Mouse (Mus musculus) hematopoietic stem cell, adult 5-6 weeks (primary cell): ENCODE results near the gene Pkig. TPM values are rescaled to one million over a fixed set of nuclear protein-coding genes. Genes with fewer than 3 reads are reported as not detected.
"Not testable (repeated sequence)": the region's sequence is repeated elsewhere in the genome, so short reads cannot be mapped to it uniquely, and the experiment has no call there.

ENCODE experiments used
- ATAC-seq, 2 experiments: fragments of 125-278 bp in 1 of 2; replicated peaks in 1 of 2; 2 replicates each; pipeline ENCODE4 v1.8.0; 2016 to 2017; ENCODE audit warnings: inconsistent platforms in 2 of 2, mild to moderate bottlenecking in 2 of 2, moderate number of reproducible peaks in 2 of 2, low read depth in 1 of 2, moderate TSS enrichment in 1 of 2; ENCODE audit not compliant: low FRiP score in 2 of 2, poor library complexity in 2 of 2, severe bottlenecking in 2 of 2, insufficient read depth in 1 of 2, low TSS enrichment in 1 of 2
- total RNA-seq: library from RNA; stranded (forward); fragments of 172-1452, 232-1000 nt; gene quantifications from 2 replicates; pipeline ENCODE4 v1.2.3, GENCODE M21; 2017

Pkig gene
- total RNA-seq, 1 experiment from 2014 or later = 30.6 TPM

DNA sequence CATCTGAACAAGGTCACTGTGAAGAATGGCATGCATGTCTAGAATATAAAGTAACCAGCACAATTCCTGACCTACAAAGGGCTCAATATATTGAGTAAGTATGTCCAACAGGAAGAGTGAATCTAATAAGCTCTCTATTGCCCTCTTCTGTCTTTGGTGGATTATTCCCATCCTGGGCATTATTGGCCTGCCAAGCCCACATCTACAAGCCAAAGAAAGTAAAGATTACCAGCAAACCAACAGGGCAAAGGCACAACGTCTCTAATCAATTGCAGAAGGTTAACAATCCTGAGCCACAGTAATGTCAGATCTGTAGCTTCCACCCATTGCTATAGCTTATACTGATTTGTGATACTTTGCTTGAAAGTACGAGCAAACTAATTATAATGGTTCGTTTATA lies 17.7 kb upstream of the Pkig start:
- ATAC-seq = no peak

DNA sequence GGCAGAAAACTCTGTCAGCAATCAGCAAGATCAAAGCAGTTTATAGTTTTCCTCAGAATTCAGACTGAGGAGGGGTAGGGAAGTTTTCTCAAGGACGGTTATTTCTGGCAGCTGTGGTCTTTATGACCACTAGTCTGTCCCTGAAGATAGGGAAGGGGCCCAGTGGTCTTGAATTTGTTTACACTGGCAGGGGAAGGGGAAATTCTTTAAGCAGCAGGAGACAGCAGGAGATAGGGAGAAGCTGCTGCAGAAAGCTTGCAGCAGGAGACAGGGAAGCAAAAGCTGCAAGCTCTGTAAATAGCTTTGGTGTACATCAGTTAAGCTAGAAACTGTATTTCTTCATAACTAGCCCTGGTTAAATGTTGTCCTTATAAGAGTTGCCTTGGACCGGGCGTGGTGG lies 16.5 kb upstream of the Pkig start:
- no peak for ATAC-seq

DNA sequence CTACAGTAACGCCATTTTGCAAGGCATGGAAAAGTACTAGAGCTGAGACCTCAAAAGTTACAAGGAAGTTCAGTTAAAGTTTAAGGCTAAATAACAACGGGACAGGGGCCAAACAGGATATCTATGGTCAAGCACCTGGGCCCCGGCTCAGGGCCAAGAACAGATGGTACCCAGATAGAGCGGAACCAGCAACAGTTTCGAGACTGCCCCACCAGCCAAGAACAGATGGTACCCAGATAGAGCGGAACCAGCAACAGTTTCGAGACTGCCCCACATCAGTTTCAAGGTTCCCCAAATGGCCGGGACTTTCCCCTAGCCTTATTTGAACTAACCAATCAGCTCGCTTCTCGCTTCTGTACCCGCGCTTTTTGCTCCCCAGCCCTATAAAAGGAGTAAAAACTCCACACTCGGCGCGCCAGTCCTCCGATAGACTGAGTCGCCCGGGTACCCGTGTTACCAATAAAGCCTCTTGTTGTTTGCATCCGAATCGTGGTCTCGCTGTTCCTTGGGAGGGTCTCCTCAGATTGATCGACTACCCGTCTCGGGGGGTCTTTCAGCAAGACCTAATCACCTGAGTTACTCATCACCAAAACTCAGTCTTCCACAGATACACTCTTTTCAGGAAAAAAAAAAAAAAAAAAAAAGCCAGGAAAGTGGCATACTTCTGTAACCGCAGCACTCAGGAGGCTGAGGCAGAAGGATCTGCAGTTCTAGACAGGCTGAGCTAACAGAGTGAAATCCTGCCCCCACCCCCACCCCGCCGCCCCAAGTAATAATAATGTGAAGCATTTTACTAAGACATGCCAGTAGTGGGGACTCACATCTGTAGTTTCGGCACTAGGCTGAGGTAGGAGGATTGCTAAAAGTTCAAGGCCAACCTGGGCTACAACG lies 15.3 kb upstream of the Pkig start:
- peak; percentile 66 to 69 for ATAC-seq

DNA sequence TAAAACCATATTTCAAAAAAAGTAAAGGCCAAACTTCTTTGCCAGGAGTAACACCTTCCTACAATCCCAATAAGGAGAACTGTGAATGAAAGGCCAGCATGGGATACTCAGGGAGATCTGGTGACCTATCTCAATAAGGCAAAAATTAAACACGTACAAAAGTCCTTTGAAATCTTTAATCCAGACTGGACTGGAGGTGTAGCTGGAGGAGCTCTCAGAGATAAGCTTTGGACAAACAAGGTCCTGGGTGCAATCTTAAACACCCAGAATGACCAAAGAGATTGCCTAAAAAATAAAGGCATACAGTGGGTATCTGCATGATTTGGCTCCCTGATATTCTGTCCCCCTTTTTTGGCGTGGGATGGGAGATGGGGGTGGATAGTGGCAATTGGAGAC lies 14.6 kb upstream of the Pkig start:
- ATAC-seq = no peak

DNA sequence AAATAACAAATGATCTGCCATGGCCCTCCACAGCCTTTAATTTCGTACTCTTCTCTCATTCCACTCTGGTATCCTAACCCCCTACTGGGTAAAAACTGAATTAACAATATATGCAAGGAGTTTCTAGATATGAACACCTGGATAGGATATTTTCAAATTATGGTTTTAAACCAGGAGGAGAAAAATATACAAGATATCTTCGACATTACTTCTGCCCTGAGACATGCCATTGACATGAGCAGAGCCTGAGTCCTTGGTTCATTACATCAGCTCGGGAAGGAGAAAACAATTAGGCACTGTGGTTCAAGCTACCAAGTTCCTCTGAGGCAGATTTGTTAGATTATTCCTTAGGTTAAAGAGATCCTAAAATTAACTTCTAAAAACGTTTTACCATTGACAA lies 14.1 kb upstream of the Pkig start:
- no peak for ATAC-seq

DNA sequence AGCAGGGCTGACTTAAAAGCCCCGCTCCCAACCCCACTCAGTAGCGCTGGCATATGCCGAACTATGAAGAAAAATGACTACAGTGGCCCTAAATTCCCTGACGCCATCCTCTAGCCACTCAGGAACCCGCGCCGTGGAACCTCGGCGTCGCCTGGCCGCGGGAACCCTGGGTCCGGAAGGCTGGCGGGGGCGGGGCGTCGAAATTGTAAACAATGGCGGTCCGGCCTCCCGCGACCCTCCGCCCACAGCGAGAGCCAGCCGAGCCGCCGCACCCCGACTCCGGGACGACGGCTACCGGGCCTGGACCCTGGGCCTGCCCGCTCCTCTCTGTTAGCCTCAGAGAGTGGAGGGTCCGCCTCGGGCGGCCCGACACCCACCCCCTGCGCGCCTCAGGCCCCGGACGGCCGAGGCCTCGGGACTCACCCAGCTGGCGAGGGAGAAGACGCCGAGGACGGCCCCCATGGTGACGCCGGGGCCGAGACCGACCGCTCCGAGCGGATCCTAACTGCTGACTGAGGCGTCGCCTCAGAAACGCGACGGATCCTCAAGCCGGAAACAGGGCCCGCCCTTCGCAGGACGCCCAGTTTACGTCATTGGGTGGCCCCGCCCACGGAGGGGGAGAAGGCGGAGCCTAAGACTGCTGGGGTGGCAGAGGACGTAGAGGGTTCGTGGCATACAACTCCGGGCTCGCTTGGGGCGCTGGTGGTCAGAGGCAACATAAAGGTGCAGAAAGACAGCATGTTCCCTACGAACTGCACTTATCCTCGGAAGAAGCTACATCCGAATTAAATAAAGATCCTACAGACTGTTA lies 13.4 kb upstream of the Pkig start, which contains the start of gene Serinc3:
Gene Serinc3, minus strand, starts transcription at position 557 of the 811 bp plus-strand sequence.
- ATAC-seq = peak; percentile 87

DNA sequence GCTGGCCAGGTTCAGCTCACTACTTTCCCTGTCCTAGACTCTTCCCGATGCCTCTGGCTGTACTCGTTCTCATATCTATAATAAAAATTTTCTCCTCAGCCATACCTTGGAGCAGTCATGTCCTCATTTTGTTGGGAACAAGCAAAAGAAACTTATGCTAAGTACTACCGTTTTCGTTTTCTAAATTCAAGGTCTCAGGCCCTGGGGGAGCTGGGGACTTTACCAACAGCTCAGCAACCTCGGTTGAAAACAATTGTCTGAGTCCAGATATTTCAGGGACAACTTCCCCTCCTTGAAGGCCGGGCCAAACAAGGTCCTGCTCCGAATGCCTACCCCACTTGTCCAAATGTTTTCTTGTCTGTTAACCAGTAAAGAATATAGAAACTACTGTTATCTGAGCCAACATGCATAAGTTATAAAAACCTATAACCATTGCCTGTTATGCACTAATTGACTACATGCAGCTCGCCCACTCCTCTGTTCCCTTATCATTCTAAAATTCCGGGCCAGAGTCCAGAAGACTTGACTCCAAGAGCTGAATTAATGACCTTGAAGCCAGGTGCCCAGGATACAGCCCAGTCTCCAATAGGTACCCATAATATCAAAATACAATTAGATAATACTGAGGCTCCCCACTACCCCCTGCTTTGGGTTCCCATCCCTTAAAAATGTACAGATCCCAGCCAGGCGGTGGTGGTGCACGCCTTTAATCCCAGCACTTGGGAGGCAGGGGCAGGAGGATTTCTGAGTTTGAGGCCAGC lies 12.3 kb upstream of the Pkig start:
- ATAC-seq = no peak

DNA sequence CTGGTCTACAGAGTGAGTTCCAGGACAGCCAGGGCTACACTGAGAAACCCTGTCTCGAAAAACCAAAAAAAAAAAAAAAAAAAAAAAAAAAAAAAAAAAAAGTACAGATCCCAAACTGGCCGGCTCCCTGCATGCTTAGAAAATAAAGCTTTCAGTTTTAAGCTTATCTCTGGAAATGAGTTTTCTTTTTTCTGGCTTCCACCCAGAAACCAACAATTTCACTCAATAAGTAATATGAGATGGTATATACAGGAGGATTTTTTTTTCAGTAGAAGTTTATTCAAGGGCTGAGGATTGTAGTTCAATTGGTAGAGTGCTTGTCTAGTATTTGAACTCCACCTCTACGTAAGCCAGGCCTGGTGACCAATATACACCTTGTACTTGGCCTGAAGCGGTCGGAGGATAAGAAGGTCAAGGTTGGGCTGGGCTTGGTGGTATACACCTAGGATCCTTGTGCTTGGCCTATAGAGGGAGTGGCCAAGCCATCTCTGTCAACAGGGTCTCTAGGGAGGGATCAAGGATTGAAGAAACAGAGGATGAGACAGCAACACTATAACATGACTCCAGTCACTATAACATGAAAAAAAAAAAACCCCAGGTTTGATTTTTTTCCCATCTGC lies 11.6 kb upstream of the Pkig start:
- no peak for ATAC-seq

DNA sequence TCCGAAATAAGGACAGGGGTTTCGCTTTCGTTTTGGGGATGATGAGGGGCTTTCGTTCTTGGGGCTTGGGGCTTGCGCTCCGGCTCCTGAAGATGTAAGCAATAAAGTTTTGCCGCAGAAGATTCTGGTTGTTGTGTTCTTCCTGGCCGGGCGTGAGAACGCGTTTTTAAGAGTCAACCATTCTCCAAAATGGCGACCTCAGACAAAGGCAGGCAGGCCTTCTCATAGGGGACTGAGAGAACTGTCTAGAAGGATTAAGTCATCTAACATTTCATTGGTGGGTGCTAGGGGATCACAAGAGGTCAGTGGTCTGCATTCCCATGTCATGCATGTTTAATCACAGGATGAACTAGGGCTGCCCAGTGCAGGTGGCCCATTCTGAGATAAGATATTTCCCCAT lies 2.5 kb upstream of the Pkig start:
- ATAC-seq = not testable (repeated sequence)

DNA sequence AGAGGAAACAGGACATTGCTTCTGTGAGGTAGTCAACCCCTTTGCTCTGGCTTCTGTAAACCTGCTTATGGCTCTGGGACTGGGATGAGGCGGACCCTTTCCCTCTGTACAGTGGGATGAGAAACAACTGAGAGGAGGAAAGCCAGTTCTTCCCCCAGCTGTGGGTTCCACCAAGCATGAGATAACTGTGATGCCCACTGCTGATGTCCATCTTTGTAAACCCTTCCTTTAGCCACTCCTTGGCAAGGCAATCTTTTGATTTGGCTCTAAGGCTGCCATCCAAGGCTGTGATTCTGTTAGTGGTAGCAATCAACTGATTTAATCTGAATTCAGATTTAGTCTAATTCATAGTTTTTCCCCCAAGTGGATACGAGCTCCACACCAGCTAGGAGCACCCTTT lies 700 bp upstream of the Pkig start:
- no peak for ATAC-seq

DNA sequence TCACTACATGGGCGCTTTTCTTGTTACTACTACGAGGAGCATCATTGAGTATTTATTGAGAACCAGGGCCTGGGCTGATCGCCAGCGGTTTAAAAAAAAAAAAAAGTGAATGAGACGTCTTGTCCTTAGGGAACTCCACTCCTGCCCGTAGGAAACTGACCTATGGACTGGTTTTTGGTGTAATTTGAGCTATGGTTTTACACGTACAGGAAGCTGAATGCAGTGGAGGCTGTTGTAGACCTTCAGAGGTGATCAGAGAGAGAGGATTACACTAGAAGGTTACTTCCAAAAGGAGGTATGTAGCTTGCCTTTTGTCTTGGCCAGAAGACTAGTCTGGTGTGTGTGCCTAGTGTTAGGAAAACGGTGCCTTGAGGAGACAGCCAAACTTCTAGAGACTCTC lies 755 bp downstream of the Pkig start:
- no peak for ATAC-seq

DNA sequence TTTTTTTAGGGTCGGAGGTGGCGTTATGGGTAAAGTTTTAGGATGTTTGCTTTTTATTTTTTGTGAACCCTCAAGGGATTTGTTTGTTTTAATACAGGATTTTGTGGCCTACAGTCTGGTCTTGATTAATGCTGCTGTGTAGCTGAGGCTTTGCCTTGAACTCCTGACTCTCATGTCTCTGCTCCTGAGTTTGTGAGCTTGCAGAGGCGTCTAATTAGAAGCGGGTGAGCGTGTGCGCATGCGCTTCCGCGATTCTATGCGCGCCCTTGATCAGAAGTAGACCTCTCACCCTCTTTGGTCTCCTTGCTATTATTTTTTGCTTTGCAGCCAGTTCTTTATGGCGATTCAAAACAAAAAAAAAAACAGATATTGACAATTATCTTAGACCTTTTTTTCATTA lies 1.2 kb downstream of the Pkig start:
- no peak for ATAC-seq

DNA sequence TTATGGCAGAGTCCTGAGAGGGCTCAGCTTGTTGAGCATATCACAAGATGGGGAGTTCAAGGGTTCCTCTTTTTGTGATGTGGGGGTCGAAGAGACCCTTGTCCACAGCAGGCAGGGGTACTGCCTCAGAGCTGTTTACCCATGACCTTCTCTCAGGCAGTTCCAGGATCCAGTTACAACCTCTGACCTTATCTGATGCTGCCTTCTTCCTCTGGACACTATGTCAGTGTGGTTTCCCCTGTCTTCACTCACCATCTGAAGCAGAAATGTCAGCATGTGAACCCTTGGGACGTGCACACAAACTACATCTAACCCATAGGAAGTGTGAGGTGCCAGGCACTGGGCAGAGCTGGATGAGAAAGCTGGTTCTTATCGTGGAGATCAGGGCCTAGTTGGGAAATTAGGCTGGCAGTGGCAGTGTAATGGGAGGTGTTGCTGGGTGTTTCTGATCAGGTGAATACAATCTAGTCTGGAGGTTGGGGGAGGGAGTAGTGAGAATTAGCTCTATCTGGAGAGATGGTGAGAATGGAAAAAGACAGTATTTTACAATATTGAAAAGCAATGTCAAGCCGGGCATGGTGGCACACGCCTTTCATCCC lies 2.0 kb downstream of the Pkig start:
- ATAC-seq = peak in 1 of 2 experiments; percentile 19; a peak in 1 of 4 replicates

DNA sequence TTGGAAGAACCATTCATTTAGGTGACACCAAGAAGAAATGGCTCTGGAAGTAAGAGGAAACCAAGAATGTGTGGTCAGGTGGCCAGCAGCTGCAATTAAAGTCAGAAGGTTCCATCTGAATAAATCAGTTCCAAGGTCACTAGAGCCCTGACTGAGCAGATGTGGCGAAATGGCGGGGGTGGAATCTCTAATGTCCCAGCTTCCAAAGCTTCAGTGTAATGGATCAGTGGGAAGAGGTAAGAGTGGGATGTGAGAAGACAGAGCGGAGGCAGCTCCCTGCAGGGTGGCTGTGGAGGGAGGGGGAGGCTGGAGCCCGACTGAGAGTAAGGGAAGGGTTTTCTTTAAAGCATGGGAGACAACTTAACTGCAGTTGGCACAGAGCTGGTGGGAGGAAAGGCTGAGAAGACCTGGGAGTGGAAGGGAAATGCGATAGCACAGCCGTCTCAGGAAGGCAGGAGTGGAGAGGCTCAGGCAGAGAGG lies 3.2 kb downstream of the Pkig start:
- no peak for ATAC-seq

DNA sequence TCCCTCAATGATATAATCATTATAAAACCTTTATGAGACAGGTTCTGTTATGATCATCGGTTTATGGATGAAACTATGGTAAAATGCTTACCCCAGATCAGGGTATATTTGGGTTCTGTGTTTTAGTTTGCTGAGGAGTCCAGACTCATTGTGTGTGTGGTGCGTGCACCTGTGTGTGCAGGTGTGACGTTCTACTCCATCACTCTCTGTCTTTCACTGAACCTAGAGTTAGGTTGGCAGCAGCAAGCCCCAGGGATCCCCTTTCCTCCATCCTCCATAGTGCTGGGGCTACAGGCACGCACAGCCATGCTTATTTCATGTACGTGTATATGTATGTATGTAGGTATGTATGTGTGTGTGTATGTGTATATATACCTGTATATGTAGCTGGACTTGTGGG lies 3.9 kb downstream of the Pkig start:
- ATAC-seq = no peak

DNA sequence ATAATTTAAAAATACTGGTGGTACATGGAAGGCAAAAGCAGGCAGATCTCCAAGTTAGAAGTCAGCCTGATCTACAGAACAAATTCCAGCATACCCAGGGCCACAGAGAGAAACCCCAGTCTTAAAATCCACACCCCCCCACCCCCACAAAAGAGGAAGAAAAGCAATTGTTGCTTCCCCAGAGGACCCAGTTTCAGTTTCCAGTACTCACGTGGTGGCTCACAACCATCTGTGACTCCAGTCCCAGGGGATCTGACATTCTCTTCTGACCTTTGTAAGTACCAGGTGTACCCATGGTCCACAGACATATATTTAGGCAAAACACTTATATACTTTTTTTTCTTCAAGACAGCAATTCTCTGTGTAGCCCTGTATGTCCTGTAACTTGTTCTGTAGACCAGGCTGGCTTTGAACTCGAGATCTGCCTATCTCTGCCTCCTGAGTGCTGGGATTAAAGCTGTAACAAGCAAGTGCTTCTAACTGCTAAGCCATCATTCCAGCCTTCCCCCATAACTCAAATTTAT lies 4.6 kb downstream of the Pkig start:
- peak; percentile 40 to 43; a peak in 2 of 4 replicates for ATAC-seq

DNA sequence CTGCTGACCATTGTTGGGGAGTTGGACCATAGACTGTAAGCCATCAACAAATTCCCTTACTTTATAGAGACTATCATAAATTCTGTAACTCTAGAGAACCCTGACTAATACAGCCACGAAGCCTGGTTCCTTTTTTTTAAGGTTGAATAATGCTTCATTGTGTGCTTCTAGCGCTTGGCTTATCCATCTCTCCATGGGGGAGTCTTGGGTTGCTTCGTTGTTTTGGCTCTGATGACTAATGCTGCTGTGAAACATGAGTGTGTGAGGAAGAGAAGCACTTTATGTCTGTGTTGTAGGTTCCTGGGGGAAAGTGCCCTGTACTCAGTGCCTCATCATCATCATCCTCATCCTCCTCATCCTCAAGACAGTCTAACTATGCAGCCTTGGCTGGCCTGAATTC lies 5.7 kb downstream of the Pkig start:
- no peak for ATAC-seq
